Mouse (Mus musculus) ES-E14 (cell line): Measurements from ENCODE around the gene Vtn. TPM values are rescaled to one million over a fixed set of nuclear protein-coding genes. Genes with fewer than 3 reads are reported as not detected.
A peak's percentile ranks its signal among the peaks of the same experiment; 100 is the strongest.

ENCODE experiments used
- DNase-seq: peaks from one replicate; pipeline ENCODE4 v3.0.0-alpha.2; 2013; ENCODE audit warnings: low read depth, low spot score
- H3K27ac ChIP-seq: 2 replicates; pipeline ENCODE4 v1.5.1; 2012; ENCODE audit warnings: low read depth, mild to moderate bottlenecking, low read length, moderate library complexity, mixed read lengths; ENCODE audit not compliant: poor library complexity, insufficient read depth, severe bottlenecking
- H3K36me3 ChIP-seq: 2 replicates; pipeline ENCODE4 v1.6.1; 2012; ENCODE audit warnings: mild to moderate bottlenecking, low read length, moderate library complexity, mixed read lengths; ENCODE audit not compliant: control insufficient read depth, poor library complexity, insufficient read depth, severe bottlenecking
- H3K4me1 ChIP-seq, 2 experiments: fragments of 150-350 bp in 1 of 2; sonication (generic) in 1 of 2; 2 replicates each; pipeline ENCODE4 v1.6.1; 2012; ENCODE audit warnings: low read length in 2 of 2, mild to moderate bottlenecking in 1 of 2, mixed read lengths in 1 of 2; ENCODE audit not compliant: control insufficient read depth in 2 of 2, insufficient read depth in 2 of 2, poor library complexity in 1 of 2
- H3K4me3 ChIP-seq, 2 experiments: fragments of 150-350 bp in 1 of 2; sonication (generic) in 1 of 2; 2 replicates each; pipeline ENCODE4 v1.5.1; 2012; ENCODE audit warnings: low read length in 2 of 2, low read depth in 1 of 2, mild to moderate bottlenecking in 1 of 2, mixed read lengths in 1 of 2; ENCODE audit not compliant: insufficient read depth in 1 of 2, poor library complexity in 1 of 2, severe bottlenecking in 1 of 2
- H3K9ac ChIP-seq: 2 replicates; pipeline ENCODE4 v1.6.1; 2012; ENCODE audit warnings: low read depth, mild to moderate bottlenecking, low read length, mixed read lengths; ENCODE audit not compliant: poor library complexity, insufficient read depth, severe bottlenecking
- H3K9me3 ChIP-seq: fragments of 150-350 bp; sonication (generic); 2 replicates; pipeline ENCODE4 v1.6.1; 2012; ENCODE audit warnings: low read depth, mild to moderate bottlenecking, low read length; ENCODE audit not compliant: control insufficient read depth, insufficient read depth
- CHD2 ChIP-seq: IDR thresholded peaks from 2 replicates; pipeline ENCODE4 v1.6.1; 2014; ENCODE audit warnings: mild to moderate bottlenecking, low read depth, low read length, inconsistent platforms
- HCFC1 ChIP-seq: IDR thresholded peaks from 2 replicates; pipeline ENCODE4 v1.6.1; 2012; ENCODE audit warnings: low read length, inconsistent platforms, borderline replicate concordance; ENCODE audit not compliant: insufficient read depth
- MAFK ChIP-seq: IDR thresholded peaks from 2 replicates; pipeline ENCODE4 v1.6.1; 2014; ENCODE audit warnings: mild to moderate bottlenecking, low read depth, low read length, inconsistent platforms; ENCODE audit not compliant: insufficient read depth
- ZC3H11A ChIP-seq: IDR thresholded peaks from 2 replicates; pipeline ENCODE4 v1.6.1; 2012; ENCODE audit warnings: low read depth, mild to moderate bottlenecking, inconsistent platforms, low read length, borderline replicate concordance
- ZNF384 ChIP-seq: IDR thresholded peaks from 2 replicates; pipeline ENCODE4 v1.6.1; 2012; ENCODE audit warnings: low read depth, low read length, inconsistent platforms
- in situ Hi-C, 2 experiments: fragments of 600-800 bp; cut with MboI; formaldehyde crosslinking; loops; one replicate each; pipeline ENCODE4 v1.15.1; 2025; ENCODE audit warnings: low sequenced_read_pairs in 2 of 2, inconsistent platforms in 1 of 2; ENCODE audit not compliant: unreplicated experiment in 2 of 2
- total RNA-seq: library from RNA; depleted of rRNA; stranded (reverse); fragments of 300-350 nt; gene quantifications from 2 replicates; pipeline ENCODE4 v1.2.3, GENCODE M21; 2012; rRNA removed

Vtn gene
- total RNA-seq, 1 experiment: not detected

DNA sequence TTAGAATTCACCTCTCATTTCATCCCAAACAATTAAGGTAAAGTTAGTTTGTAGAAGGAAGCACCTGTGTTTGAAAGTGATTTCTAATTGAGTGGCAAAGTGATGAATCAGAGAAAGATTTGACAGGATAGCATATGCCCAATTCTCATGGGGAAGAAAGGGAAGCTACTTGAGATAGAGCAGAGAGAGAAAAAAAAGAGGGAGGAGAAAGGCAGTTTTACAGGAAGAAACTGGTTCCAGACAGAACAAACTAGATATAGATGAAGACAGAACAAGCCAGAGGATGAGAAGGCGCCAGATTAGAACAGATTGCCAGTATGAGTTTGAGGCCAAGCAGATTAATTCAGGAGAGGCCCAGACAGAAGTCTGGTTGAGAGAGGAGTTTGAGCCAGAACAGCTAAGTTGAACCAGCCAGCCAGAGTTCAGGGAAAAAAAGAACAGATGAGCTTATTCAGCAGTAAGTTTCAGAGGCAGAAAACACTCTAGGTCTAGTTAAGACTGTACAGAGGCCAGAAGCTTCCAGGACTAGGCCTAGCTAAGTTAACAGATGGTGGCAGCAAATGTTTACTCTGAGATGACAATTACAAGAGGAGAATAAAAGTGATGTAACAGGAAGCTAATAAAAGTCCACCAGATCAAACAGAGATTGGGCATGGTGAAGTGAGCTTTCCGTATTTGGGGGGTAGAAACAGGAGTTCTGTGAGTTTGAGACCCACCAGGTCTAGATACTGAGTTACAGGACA, 49.0 kb downstream of the Vtn start:
- TF ChIP-seq ZNF384 (no peak), HCFC1 (no peak), MAFK (no peak), CHD2 (no peak), ZC3H11A (no peak)
- no peaks in the 10 kb centered on the region for H3K9me3 ChIP-seq
- no peak for DNase-seq
- H3K9ac ChIP-seq: peak overlapping the region; percentile 42; the same call in 1 of the 2 replicates
- in situ Hi-C loops: no loop called here
- H3K36me3 ChIP-seq: peaks cover 7% of the 10 kb centered on the region
- no peak overlapping the region for H3K4me3 ChIP-seq
- H3K27ac ChIP-seq: no peak overlapping the region
- H3K4me1 ChIP-seq: peaks cover 7 to 9% of the 10 kb centered on the region in 2 experiments; a peak in 2 of 4 replicates

GRCm38 (mm10) chr11:78549491-78549987, 50.6 kb downstream of the Vtn start:
- Histone ChIP-seq H3K4me3 (peak overlapping the region; percentile 82 to 92), H3K4me1 (peaks cover 7 to 9% of the 10 kb centered on the region in 2 experiments; a peak in 2 of 4 replicates), H3K36me3 (no peaks in the 10 kb centered on the region; the same call in 1 of the 2 replicates), H3K9me3 (no peaks in the 10 kb centered on the region), H3K27ac (no peak overlapping the region), H3K9ac (peak overlapping the region; percentile 97)
- TF ChIP-seq MAFK (no peak), ZNF384 (no peak), CHD2 (no peak), ZC3H11A (no peak), HCFC1 (no peak)
- in situ Hi-C loops: no loop called here
- no peak for DNase-seq

DNA sequence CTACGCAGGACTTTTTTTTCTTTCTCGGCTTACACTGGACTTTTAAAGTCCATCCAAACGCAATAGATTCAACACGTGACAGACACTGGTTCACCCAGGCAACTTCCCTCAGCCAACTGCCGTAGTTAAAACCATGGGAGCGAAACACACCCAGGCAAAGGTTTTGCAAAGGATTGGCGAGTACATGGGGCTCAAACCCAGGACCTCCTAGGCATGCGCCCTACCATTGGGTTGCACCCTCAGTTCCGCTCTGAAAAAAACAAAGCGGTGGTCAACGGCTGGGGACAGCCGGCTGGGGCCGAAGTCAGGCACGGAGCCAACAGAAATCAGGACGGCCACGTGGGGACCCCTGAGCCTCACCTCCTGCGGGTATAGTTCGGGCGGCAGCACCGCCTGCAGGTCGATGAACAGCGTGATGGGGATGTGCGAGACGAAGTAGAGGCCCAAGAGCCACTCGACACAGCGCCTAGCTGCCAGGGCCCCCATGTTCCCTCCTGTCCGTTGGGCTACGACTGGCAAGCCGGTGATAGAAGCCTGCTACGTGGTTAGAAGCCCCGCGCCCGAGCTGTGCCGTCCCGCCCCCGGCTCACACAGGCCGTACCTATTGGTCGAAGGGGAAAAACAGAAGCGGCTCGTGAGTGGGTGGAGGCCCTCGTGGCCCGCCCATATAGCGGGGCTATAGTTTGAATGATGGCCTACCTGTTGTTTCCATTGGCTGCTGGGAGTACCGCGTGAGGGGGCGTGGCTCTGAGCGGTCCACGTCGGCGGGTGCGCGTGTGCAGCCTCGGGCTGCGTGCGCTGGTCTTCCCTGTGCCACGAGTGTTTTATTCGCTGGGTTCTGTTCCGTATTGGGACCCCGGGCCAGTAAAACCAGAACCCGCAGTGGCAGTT, 51.5 kb downstream of the Vtn start, which contains the start of gene Tmem97:
TSS of gene Tmem97 (minus strand) at position 610 of the 891 bp plus-strand sequence.
- in situ Hi-C loops: no loop called here
- Histone ChIP-seq H3K4me3 (peak within 1 kb of the TSS; percentile 82 to 92), H3K9me3 (no peaks in the 10 kb centered on the region), H3K9ac (peak within 1 kb of the TSS; percentile 97), H3K4me1 (peaks cover 4 to 7% of the 10 kb centered on the region in 2 experiments; a peak in 2 of 4 replicates), H3K36me3 (no peaks in the 10 kb centered on the region; the same call in 1 of the 2 replicates), H3K27ac (peak within 1 kb of the TSS; percentile 74)
- TF ChIP-seq CHD2 (peak; percentile 82), MAFK (no peak)
- peak; percentile 97 for DNase-seq

DNA sequence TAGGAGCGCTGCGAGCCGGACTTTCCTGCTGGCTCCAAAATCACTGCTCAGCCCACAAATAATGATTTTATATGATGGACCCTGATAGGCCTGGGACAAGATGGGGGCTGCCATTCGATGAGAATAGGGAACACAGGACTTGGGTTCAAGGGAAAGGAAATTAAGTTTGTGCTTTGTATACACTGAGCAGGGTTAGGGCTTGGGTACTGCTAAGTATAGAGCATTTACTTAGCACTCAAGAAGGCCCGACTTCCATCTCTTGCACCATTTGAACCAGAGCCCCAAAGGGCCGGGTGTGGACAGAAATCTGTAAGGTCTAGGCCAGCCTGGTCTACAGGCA, 52.1 kb downstream of the Vtn start:
- H3K36me3 ChIP-seq: no peaks in the 10 kb centered on the region; the same call in 1 of the 2 replicates
- H3K4me3 ChIP-seq: peak overlapping the region; percentile 54 to 69
- no peaks in the 10 kb centered on the region for H3K9me3 ChIP-seq
- in situ Hi-C loops: no loop called here
- no peak for DNase-seq
- peak overlapping the region; percentile 38; the same call in 1 of the 2 replicates for H3K27ac ChIP-seq
- peaks cover 2 to 3% of the 10 kb centered on the region in 2 experiments; a peak in 2 of 4 replicates for H3K4me1 ChIP-seq
- peak overlapping the region; percentile 78 for H3K9ac ChIP-seq
- no peak for TF ChIP-seq MAFK
- TF ChIP-seq ZNF384: no peak
- no peak for TF ChIP-seq HCFC1
- no peak for TF ChIP-seq CHD2
- TF ChIP-seq ZC3H11A: no peak

Other genes with a start within 250 kb of the Vtn start
- gene 2610507B11Rik, start 237.3 kb upstream of the Vtn start, total RNA-seq: 210 and 285 TPM in 2 replicates
- gene BC030499, start 208.2 kb upstream of the Vtn start, total RNA-seq: 2.0 TPM in 2 replicates
- gene Spag5, start 197.6 kb upstream of the Vtn start, total RNA-seq: 58.2 and 96.2 TPM in 2 replicates
- gene Aldoc, start 176.1 kb upstream of the Vtn start, total RNA-seq: 5.0 and 9.8 TPM in 2 replicates
- gene Pigs, start 170.7 kb upstream of the Vtn start, total RNA-seq: 45.7 and 78.9 TPM in 2 replicates
- gene Unc119, start 155.6 kb upstream of the Vtn start, total RNA-seq: 22.2 and 24.5 TPM in 2 replicates
- not detected in 2 replicates for gene Foxn1, start 112.5 kb upstream of the Vtn start, total RNA-seq
- 0.13 TPM in 1 of 2 replicates, not detected in the other for gene Slc13a2, start 76.9 kb upstream of the Vtn start, total RNA-seq
- gene Slc46a1, start 33.4 kb upstream of the Vtn start, total RNA-seq: 21.4 and 29.0 TPM in 2 replicates
- 3.7 and 5.0 TPM in 2 replicates for gene Sarm1, start 1.3 kb upstream of the Vtn start, total RNA-seq
- gene Sebox, start 4.4 kb downstream of the Vtn start, total RNA-seq: 0.31 and 0.32 TPM in 2 replicates
- gene Tmem199, start 13.1 kb downstream of the Vtn start, total RNA-seq: 73.1 and 73.8 TPM in 2 replicates
- 88.3 and 88.5 TPM in 2 replicates for gene Poldip2, start 13.1 kb downstream of the Vtn start, total RNA-seq
- gene Tnfaip1, start 37.2 kb downstream of the Vtn start, total RNA-seq: 18.0 and 28.3 TPM in 2 replicates
- gene Ift20, start 37.3 kb downstream of the Vtn start, total RNA-seq: 45.8 and 59.2 TPM in 2 replicates
- 248 and 312 TPM in 2 replicates for gene Tmem97, start 51.7 kb downstream of the Vtn start, total RNA-seq
- gene Nlk, start 198.3 kb downstream of the Vtn start, total RNA-seq: 20.9 and 24.7 TPM in 2 replicates